Mouse (Mus musculus) heart, postnatal 4 days (tissue): ENCODE data around the gene Slc9c1. TPM values are rescaled to one million over a fixed set of nuclear protein-coding genes. Genes with fewer than 3 reads are reported as not detected.

Experiments
- DNase-seq: peaks from one replicate; pipeline ENCODE4 v3.0.0; 2021
- total RNA-seq, 2 experiments: library from RNA; stranded (reverse); gene quantifications; 2 replicates each; pipeline ENCODE4 v1.2.3; 2021

The Slc9c1 gene
- total RNA-seq, 2 experiments from 2014 or later, result not detected

GRCm38 (mm10) chr16:45629497-45630105, 94.5 kb downstream of the Slc9c1 start:
- DNase-seq, result no peak

GRCm38 (mm10) chr16:45630347-45630960, 95.3 kb downstream of the Slc9c1 start:
- peak; percentile 76 for DNase-seq

- DNase-seq, result no peak
Measured at GRCm38 (mm10) chr16:45632420-45632819, 97.3 kb downstream of the Slc9c1 start.

DNA sequence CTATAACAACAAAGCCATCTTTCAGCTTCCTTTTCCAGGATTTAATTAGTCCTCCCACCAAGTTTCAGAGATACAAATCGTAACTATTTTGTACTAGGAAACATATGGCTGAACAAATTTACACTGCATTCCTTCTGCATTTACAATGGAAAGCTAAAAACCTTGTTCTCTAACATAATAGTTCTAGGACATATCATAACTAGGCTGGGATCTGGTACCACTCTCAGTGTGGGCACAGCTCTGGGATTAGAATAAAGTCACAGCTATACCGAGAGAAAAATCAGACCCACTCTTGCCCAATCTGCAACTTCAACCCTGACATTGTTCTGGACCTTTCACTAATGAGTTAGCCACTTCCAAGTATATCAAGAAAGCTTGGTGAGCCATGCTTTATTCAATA, 100.7 kb downstream of the Slc9c1 start:
- no peak for DNase-seq

- no peak for DNase-seq
Measured at GRCm38 (mm10) chr16:45640070-45640762, 105.1 kb downstream of the Slc9c1 start.

- DNase-seq, result no peak
Measured at GRCm38 (mm10) chr16:45641301-45641700, 106.2 kb downstream of the Slc9c1 start.

DNA sequence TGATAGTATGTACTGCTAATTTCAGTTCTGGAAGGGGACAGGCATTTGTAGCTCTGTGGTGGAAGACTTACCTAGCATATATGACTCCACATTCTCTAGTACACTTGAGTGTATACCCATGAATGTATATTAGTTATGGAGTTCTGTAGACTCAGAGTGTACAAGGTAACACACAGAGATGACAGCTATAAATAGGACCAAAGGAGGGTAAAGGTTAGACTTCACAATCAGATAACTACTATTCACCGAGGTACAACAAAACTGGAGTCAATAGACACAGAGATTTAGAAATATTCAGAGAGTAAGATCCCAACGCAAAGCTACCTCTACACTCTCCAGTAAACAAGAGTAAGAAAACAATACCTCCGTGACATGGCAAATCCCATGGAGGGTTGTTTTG, 108.8 kb downstream of the Slc9c1 start:
- DNase-seq, result no peak

GRCm38 (mm10) chr16:45644380-45644779, 109.3 kb downstream of the Slc9c1 start:
- peak; percentile 21 for DNase-seq

DNA sequence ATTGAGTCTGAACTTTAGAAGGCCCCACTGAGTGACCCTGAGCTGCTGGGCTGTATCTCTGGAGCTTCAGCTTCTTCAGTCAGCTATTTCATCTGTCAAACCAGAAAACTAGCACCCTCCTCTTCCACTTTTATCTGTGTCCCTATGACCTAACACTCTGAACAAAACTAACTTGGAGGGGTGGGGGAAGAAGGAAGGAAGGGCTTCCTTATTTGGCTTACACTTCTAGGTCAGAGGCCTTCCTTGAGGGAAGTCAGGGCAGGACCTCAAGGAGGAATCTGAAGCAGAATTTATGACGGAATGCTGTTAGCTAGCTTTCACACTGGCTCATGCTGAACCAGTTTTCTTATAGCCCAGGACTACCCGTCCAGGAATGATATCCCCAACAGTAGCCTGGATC, 116.4 kb downstream of the Slc9c1 start:
- no peak for DNase-seq

DNA sequence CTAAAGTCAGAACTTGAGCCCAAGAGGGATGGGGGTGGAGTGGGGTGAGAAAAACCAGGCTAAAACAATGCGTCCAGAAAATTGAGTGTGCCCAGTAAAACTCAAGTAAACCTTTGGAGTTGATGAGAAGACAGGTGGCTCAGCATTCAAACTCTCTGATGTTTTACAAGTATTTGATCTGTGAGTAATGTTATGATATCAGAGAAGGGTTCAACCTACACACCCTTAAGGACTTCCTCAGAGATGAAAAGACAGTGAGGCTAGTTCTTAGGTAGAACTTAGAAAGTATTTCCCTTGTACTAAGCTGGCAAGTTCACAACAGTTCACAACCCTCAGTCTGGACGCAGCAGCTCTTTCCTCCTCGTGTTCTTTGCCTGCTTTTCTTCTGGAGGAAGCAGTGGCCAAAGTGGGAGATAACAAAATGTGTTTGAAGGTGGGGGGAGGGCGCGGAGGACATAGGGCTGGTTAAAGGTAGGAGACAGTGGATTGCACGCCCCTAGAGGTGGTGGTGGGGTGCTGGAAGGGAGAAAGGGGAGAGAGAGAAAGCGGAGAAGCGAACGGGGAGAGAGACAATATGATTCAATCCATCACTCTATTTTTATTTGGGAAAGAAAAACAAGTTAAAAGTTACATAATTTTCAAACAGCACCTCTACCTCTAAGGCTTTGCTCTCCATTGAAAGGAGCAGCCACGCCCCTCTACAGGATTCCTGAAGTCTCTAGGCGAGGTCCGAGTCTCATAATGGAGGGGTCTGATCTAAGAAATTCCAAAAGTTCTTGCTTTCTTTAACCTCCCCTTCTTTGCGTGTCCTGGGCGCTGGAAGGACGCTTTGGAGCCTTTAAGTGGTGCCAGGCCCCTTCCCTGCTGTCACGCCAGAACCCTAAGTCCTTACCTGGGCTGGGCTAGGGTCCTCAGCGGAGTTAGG, 118.2 kb downstream of the Slc9c1 start:
- DNase-seq, result no peak

GRCm38 (mm10) chr16:45653934-45654332, 118.8 kb downstream of the Slc9c1 start, which contains the start of gene BC016579:
Gene BC016579, minus strand, starts transcription at chr16:45654068.
- DNase-seq, result peak; percentile 8

- DNase-seq, result no peak
Measured at GRCm38 (mm10) chr16:45654465-45654864, 119.4 kb downstream of the Slc9c1 start.

Other genes starting within 250 kb of the Slc9c1 start
- gene Cd200, start 126.3 kb upstream of the Slc9c1 start, total RNA-seq, result 10 to 100 TPM; 44.8 to 67.6 TPM
- gene Gm609, start 42.3 kb upstream of the Slc9c1 start, total RNA-seq, result not detected
- not detected for gene Gm17783, start 3.3 kb upstream of the Slc9c1 start, total RNA-seq
- gene Gcsam, start 75.1 kb downstream of the Slc9c1 start, total RNA-seq, result under 1 TPM in 1 of 2 experiments, not detected in 1; 0.19 TPM
- not detected for gene BC016579, start 118.8 kb downstream of the Slc9c1 start, total RNA-seq
- not detected for gene Tmprss7, start 158.3 kb downstream of the Slc9c1 start, total RNA-seq
- under 1 TPM; 0.43 to 0.57 TPM for gene Tagln3, start 189.3 kb downstream of the Slc9c1 start, total RNA-seq
- gene Abhd10, start 207.6 kb downstream of the Slc9c1 start, total RNA-seq, result 10 to 100 TPM; 23.1 to 26.9 TPM